Mouse (Mus musculus): ENCODE data around the gene Npm1. TPM values are rescaled to one million over a fixed set of nuclear protein-coding genes. Genes with fewer than 3 reads are reported as not detected.

The Npm1 gene
- polyA plus RNA-seq, 1 experiment from 2014 or later = 704 TPM

DNA sequence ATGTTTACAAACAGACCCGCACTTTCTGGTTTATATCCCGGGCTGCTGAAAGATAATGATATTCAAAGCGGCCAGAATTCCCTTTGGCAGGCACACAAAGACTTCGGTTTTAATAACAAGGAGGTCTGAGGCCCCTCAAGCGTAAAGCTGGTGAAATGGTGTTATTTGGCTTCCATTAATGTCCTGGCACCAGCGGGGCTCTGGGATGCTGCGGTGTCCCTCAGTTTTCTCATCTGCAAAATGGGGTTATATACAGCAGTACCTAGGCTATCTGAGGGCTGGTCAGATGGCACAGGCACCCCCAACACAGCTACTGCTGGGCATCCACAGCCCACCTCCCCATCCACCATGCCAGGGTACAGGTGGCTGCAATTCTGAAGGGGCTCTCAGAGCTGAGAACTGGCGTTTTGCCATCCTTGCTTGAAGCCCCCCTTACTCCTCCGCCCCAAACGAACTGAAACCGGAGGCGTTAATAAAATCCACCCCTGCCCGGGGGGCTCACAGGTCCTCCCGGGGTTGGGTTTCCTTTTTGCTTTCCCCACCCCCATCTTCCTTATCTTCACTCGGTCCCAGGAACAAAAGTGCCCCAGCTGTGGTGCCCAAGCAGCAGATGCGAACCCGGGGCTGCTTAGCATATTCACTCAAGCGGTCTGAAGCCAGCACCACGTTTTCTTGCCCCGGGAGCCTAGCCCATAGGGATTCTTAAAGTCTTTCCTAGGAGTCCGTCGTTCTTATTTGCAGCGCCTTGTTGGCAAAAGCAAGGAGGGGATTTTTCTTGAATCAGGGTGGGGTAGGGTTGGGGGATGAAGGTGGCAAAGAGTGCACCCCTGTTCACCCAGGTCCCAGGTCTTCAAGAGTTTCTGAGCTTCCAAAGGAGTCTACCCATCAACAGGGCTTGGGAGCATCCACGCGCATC lies 32.8 kb upstream of the Npm1 start:
- Histone ChIP-seq H3K4me3 (replicated peaks; ENCODE audit: low read length) (no peak overlapping the region), H3K27me3 (ENCODE audit: control insufficient read depth, insufficient read depth, low read length) (peaks cover 80% of the 10 kb centered on the region), H3K9me3 (replicated peaks; ENCODE audit: control insufficient read depth, low read length) (peaks cover 9% of the 10 kb centered on the region; the same call in 1 of the 2 replicates), H3K27ac (ENCODE audit: low read length) (no peak overlapping the region), H3K36me3 (ENCODE audit: control insufficient read depth, insufficient read depth, low read length) (no peaks in the 10 kb centered on the region), H3K4me2 (ENCODE audit: low read depth, low read length) (no peak overlapping the region), H3K4me1 (ENCODE audit: control insufficient read depth, insufficient read depth, low read length) (peaks cover 8% of the 10 kb centered on the region), H3K9ac (ENCODE audit: low read length) (no peak overlapping the region)
- 8% methylated on average over 25 of the region's 25 CpGs for WGBS
- ATAC-seq (ENCODE audit: insufficient read depth, low FRiP score) = no peak

DNA sequence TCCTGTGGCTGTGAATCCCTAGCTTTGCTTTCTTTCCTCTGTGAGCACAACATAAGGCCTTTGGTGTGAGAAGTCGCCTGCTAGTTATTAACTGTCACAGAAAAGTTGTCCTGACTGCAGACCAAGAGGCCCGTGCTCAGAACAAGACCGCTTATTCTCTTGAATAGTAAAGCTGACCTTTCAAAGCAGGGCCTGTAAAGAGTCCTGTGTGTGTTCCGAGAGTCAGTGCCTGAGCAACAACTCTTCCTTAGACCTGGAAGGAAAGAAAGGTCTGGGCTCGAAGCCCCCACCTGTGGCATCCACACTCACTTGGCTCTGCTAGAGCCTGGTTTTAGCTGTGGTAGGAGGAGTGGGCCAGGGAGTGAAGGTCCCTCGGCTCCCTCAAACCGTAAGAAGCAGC lies 32.1 kb upstream of the Npm1 start:
- Histone ChIP-seq H3K9me3 (replicated peaks; ENCODE audit: control insufficient read depth, low read length) (peaks cover 9% of the 10 kb centered on the region; the same call in 1 of the 2 replicates), H3K27ac (ENCODE audit: low read length) (no peak overlapping the region), H3K4me3 (replicated peaks; ENCODE audit: low read length) (no peak overlapping the region), H3K27me3 (ENCODE audit: control insufficient read depth, insufficient read depth, low read length) (peaks cover 75% of the 10 kb centered on the region), H3K4me2 (ENCODE audit: low read depth, low read length) (no peak overlapping the region), H3K36me3 (ENCODE audit: control insufficient read depth, insufficient read depth, low read length) (no peaks in the 10 kb centered on the region), H3K4me1 (ENCODE audit: control insufficient read depth, insufficient read depth, low read length) (0 out of 2 replicates have a peak, but pooled peaks cover under 1% of the 10 kb centered on the region), H3K9ac (ENCODE audit: low read length) (no peak overlapping the region)
- 43% methylated on average over 7 of the region's 7 CpGs for WGBS
- ATAC-seq (ENCODE audit: insufficient read depth, low FRiP score) = no peak

DNA sequence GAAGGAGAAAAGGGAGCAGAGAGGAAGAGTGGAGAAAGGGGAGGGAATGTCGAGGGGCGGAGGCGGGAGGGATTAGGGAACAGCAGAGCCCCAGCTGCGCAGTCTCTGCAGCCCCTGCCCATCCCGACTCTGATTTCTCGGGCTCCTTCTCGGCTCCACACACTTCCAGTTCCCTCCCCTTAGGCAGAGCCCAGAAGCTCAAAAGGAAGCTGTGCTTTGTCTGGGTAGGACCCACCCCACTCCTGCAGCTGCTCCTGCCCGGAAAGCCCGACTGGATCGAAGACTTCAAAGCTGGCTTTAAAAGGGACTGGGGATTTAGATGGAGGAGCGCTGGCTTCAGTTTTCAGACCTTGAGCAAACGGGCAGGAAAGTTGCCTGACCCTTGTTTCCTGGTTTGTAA lies 30.7 kb upstream of the Npm1 start:
- H3K9ac ChIP-seq (ENCODE audit: low read length) = no peak overlapping the region
- peaks cover 62% of the 10 kb centered on the region for H3K27me3 ChIP-seq (ENCODE audit: control insufficient read depth, insufficient read depth, low read length)
- 1% methylated on average over 12 of the region's 12 CpGs for WGBS
- H3K27ac ChIP-seq (ENCODE audit: low read length) = no peak overlapping the region
- ATAC-seq (ENCODE audit: insufficient read depth, low FRiP score) = no peak
- H3K4me2 ChIP-seq (ENCODE audit: low read depth, low read length) = no peak overlapping the region
- H3K4me3 ChIP-seq (replicated peaks; ENCODE audit: low read length) = 0 out of 2 replicates have a peak overlapping the region, but pooled peaks have one; percentile 4
- no peaks in the 10 kb centered on the region for H3K4me1 ChIP-seq (ENCODE audit: control insufficient read depth, insufficient read depth, low read length)
- H3K9me3 ChIP-seq (replicated peaks; ENCODE audit: control insufficient read depth, low read length) = peaks cover 9% of the 10 kb centered on the region; the same call in 1 of the 2 replicates
- no peaks in the 10 kb centered on the region for H3K36me3 ChIP-seq (ENCODE audit: control insufficient read depth, insufficient read depth, low read length)

DNA sequence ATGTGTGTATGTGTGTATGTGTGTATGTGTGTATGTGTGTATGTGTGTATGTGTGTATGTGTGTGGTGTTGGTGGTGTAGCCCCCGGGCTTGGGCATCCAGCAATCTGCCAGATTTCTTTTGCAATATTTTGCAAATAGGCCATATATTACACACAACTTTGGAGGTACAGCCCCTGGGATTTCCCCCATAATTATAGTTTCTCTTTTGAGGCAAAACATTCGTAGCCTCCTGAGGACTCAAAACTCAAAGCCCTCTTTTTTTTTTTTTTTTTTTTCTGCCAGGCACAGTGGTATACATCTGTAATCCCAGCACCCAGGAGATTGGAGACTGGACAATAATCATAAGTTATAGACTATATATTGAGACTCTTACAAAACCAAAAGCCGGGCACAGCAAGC lies 18.8 kb upstream of the Npm1 start:
- Histone ChIP-seq H3K4me1 (ENCODE audit: control insufficient read depth, insufficient read depth, low read length) (0 out of 2 replicates have a peak, but pooled peaks cover 5% of the 10 kb centered on the region), H3K27ac (ENCODE audit: low read length) (no peak overlapping the region), H3K36me3 (ENCODE audit: control insufficient read depth, insufficient read depth, low read length) (no peaks in the 10 kb centered on the region), H3K9me3 (replicated peaks; ENCODE audit: control insufficient read depth, low read length) (no peaks in the 10 kb centered on the region), H3K4me3 (replicated peaks; ENCODE audit: low read length) (no peak overlapping the region), H3K27me3 (ENCODE audit: control insufficient read depth, insufficient read depth, low read length) (peaks cover 12% of the 10 kb centered on the region), H3K4me2 (ENCODE audit: low read depth, low read length) (no peak overlapping the region), H3K9ac (ENCODE audit: low read length) (no peak overlapping the region)
- WGBS = 86% methylated on average over 3 of the region's 3 CpGs
- no peak for ATAC-seq (ENCODE audit: insufficient read depth, low FRiP score)

DNA sequence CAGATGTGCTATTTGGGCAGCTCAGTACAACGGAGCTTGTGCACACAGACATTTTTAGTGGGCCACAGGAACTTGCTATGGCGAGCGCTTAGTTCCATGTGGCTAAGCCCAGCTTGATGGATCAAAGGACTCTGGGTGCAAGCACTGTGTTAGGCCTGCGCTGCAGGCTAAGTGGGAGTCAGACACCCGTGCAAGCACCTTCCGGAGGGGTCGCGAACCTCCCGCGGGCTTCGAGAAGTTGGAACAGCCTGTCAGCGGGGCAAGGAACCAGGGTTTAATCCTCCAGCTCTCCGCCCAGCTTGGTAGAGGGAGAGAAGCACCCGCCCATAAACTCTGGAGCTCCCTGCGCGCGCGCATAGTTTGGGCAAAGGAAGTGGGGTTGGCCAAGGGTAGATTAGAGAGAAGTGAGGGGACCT lies 17.7 kb upstream of the Npm1 start:
- no peak for ATAC-seq (ENCODE audit: insufficient read depth, low FRiP score)
- H3K9me3 ChIP-seq (replicated peaks; ENCODE audit: control insufficient read depth, low read length) = no peaks in the 10 kb centered on the region
- peak overlapping the region; percentile 24 for H3K4me3 ChIP-seq (replicated peaks; ENCODE audit: low read length)
- H3K4me2 ChIP-seq (ENCODE audit: low read depth, low read length) = peak overlapping the region; percentile 47
- H3K4me1 ChIP-seq (ENCODE audit: control insufficient read depth, insufficient read depth, low read length) = 0 out of 2 replicates have a peak, but pooled peaks cover 5% of the 10 kb centered on the region
- peak overlapping the region; percentile 9; the same call in 1 of the 2 replicates for H3K9ac ChIP-seq (ENCODE audit: low read length)
- peaks cover 12% of the 10 kb centered on the region for H3K27me3 ChIP-seq (ENCODE audit: control insufficient read depth, insufficient read depth, low read length)
- 3% methylated on average over 18 of the region's 18 CpGs for WGBS
- no peak overlapping the region for H3K27ac ChIP-seq (ENCODE audit: low read length)
- no peaks in the 10 kb centered on the region for H3K36me3 ChIP-seq (ENCODE audit: control insufficient read depth, insufficient read depth, low read length)

DNA sequence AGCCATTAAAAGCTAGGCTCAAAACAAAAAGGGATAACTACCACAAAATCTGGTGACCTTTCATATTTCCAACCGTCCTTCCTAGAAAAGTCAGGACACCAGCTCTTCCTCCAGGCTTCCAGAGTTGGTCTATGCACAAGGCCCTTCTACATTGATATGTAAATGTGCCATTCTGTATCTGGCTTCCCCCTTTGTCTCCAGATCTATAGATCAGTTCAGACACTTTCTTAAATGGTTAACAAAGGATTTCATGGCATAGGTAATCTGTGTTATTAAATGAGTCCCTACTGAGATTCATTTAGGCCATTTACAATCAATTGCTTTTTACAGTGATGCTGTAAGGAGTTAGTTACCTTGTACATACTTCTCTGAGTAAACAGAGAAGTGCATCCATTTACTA lies 16.8 kb upstream of the Npm1 start:
- no peak overlapping the region for H3K27ac ChIP-seq (ENCODE audit: low read length)
- WGBS = 82% methylated on average over 1 of the region's 1 CpGs
- H3K4me1 ChIP-seq (ENCODE audit: control insufficient read depth, insufficient read depth, low read length) = 0 out of 2 replicates have a peak, but pooled peaks cover 5% of the 10 kb centered on the region
- peaks cover 12% of the 10 kb centered on the region for H3K27me3 ChIP-seq (ENCODE audit: control insufficient read depth, insufficient read depth, low read length)
- H3K4me2 ChIP-seq (ENCODE audit: low read depth, low read length) = no peak overlapping the region
- H3K9ac ChIP-seq (ENCODE audit: low read length) = no peak overlapping the region
- H3K9me3 ChIP-seq (replicated peaks; ENCODE audit: control insufficient read depth, low read length) = no peaks in the 10 kb centered on the region
- H3K36me3 ChIP-seq (ENCODE audit: control insufficient read depth, insufficient read depth, low read length) = no peaks in the 10 kb centered on the region
- no peak overlapping the region for H3K4me3 ChIP-seq (replicated peaks; ENCODE audit: low read length)
- no peak for ATAC-seq (ENCODE audit: insufficient read depth, low FRiP score)

DNA sequence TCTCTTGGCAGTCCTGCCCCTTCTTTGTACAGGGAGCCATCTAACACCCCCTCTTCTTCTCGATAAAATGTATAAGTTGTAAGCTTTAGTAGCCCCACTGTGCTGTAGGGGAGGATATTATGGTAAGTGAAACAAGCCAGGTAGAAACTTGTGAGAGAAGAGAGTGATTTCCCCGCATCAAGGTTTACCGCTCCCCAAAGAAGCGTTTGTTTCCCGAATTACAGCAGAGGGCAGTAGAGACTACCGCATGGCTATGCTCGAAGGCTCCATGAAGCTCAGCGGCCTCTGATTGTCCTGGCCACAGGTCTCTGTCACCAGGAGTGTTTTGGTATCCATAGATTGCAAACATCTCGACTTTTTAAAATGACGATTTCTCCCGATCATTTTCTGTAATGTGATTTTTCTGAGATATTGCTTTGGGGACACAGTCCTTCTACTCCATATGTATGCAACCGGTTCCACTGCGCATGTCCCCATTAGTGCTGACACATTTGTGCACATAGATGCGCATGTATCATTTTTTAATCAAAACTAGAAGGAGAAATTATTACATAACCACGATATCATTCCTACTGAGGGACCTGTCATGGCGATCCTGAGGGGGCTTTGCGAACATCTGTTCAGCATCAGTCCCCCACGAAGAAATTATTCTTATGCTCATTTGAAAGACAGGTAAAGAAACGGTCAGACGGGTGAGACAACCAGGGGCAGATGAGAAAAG lies 13.7 kb upstream of the Npm1 start:
- no peak; the same call in 1 of the 2 replicates for ATAC-seq (ENCODE audit: insufficient read depth, low FRiP score)
- H3K36me3 ChIP-seq (ENCODE audit: control insufficient read depth, insufficient read depth, low read length) = no peaks in the 10 kb centered on the region
- H3K27ac ChIP-seq (ENCODE audit: low read length) = no peak overlapping the region
- 32% methylated on average over 20 of the region's 20 CpGs for WGBS
- H3K4me2 ChIP-seq (ENCODE audit: low read depth, low read length) = no peak overlapping the region
- no peaks in the 10 kb centered on the region for H3K9me3 ChIP-seq (replicated peaks; ENCODE audit: control insufficient read depth, low read length)
- H3K9ac ChIP-seq (ENCODE audit: low read length) = no peak overlapping the region
- peaks cover 12% of the 10 kb centered on the region for H3K27me3 ChIP-seq (ENCODE audit: control insufficient read depth, insufficient read depth, low read length)
- 0 out of 2 replicates have a peak, but pooled peaks cover 5% of the 10 kb centered on the region for H3K4me1 ChIP-seq (ENCODE audit: control insufficient read depth, insufficient read depth, low read length)
- H3K4me3 ChIP-seq (replicated peaks; ENCODE audit: low read length) = no peak overlapping the region

DNA sequence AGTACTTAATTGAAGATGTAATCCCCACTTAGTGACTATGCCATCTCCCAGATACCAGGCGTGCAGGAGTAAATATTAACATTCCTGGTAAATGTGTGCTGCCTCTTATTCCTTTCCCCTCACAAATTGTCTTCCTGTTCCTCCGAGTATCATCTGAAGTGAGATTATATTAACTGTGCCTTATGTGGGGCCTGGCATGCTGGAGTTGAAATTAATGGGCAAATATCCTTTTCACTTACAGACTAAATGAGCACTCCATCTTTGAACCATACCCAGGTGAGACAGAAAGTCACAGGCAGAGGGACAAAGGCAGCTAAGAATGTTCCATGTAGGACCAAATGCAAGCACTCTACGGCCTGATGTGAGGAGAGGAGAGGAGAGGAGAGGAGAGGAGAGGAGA lies 12.8 kb upstream of the Npm1 start:
- Histone ChIP-seq H3K27me3 (ENCODE audit: control insufficient read depth, insufficient read depth, low read length) (peaks cover 17% of the 10 kb centered on the region), H3K36me3 (ENCODE audit: control insufficient read depth, insufficient read depth, low read length) (no peaks in the 10 kb centered on the region), H3K4me3 (replicated peaks; ENCODE audit: low read length) (no peak overlapping the region), H3K4me1 (ENCODE audit: control insufficient read depth, insufficient read depth, low read length) (0 out of 2 replicates have a peak, but pooled peaks cover 2% of the 10 kb centered on the region), H3K9ac (ENCODE audit: low read length) (no peak overlapping the region), H3K9me3 (replicated peaks; ENCODE audit: control insufficient read depth, low read length) (no peaks in the 10 kb centered on the region), H3K27ac (ENCODE audit: low read length) (no peak overlapping the region), H3K4me2 (ENCODE audit: low read depth, low read length) (no peak overlapping the region)
- no peak for ATAC-seq (ENCODE audit: insufficient read depth, low FRiP score)
- WGBS = 56% methylated on average over 3 of the region's 3 CpGs

DNA sequence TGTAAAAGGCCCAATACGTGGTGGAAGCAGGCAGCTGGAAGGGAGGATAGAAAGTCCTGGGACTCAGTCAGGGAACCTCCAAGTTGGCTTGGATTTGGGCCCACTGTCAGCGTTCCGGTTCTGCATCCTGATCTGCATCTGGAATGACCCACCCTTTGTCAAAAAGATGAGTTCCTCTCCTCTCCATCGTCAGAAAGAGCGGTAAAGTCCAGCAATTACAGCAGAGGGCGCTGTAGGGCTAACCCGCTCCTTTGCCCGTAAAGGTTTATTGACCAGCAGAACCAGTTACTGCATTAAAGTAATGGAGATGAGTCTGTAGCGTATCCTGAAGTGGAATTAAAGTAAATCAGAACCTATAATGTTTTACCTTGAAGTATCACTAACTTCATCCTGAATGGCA lies 7.5 kb upstream of the Npm1 start:
- WGBS = 15% methylated on average over 9 of the region's 9 CpGs
- no peak overlapping the region for H3K4me2 ChIP-seq (ENCODE audit: low read depth, low read length)
- no peak for ATAC-seq (ENCODE audit: insufficient read depth, low FRiP score)
- no peaks in the 10 kb centered on the region for H3K4me1 ChIP-seq (ENCODE audit: control insufficient read depth, insufficient read depth, low read length)
- no peak overlapping the region for H3K27ac ChIP-seq (ENCODE audit: low read length)
- H3K9me3 ChIP-seq (replicated peaks; ENCODE audit: control insufficient read depth, low read length) = no peaks in the 10 kb centered on the region
- H3K27me3 ChIP-seq (ENCODE audit: control insufficient read depth, insufficient read depth, low read length) = peaks cover 10% of the 10 kb centered on the region; the same call in 1 of the 2 replicates
- no peaks in the 10 kb centered on the region for H3K36me3 ChIP-seq (ENCODE audit: control insufficient read depth, insufficient read depth, low read length)
- H3K9ac ChIP-seq (ENCODE audit: low read length) = no peak overlapping the region
- H3K4me3 ChIP-seq (replicated peaks; ENCODE audit: low read length) = no peak overlapping the region
